Mouse (Mus musculus): Measurements from ENCODE around the gene Aicda.

DNA sequence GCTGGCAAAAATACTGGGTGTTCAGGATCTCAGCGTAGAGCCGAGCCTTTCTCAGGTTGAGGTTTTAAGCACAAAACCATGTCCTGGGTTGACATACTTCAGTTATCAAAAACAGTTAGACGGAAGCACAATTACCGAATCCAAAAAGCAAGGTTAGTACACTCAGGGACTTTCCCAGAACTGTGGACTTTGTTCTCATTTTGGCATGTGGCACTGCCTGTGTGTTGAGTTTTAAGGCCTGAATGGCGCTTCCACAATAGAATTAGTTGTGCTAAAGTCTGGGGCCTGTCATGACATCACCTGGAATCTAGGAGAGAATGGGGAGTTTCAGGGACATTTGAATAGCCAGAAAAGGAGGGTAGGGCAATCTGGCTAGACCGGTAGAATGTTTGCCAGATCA, 44.8 kb downstream of the Aicda start:
- TF ChIP-seq CTCF (IDR thresholded peaks at IDR 0.05) (no peak), EP300 (IDR thresholded peaks at IDR 0.05) (no peak)
